Mouse (Mus musculus) E14TG2a.4 (cell line): ENCODE results near the gene AA467197.

Experiments
- H3K27me3 ChIP-seq: 2 replicates; pipeline ENCODE4 v1.6.1; 2014; ENCODE audit warnings: low read length, control low read depth; ENCODE audit not compliant: insufficient read depth
- H3K36me3 ChIP-seq: 2 replicates; pipeline ENCODE4 v1.6.1; 2014; ENCODE audit warnings: low read length, control low read depth; ENCODE audit not compliant: insufficient read depth
- H3K4me1 ChIP-seq: replicated peaks from 2 replicates; pipeline ENCODE4 v1.6.1; 2014; ENCODE audit warnings: low read depth, low read length, control low read depth
- H3K4me3 ChIP-seq: replicated peaks from 2 replicates; pipeline ENCODE4 v1.5.1; 2014; ENCODE audit warnings: mild to moderate bottlenecking, low read length
- H3K9me3 ChIP-seq: 2 replicates; pipeline ENCODE4 v1.6.1; 2014; ENCODE audit warnings: low read length, control low read depth
- CTCF ChIP-seq: conservative IDR thresholded peaks from 2 replicates; pipeline ENCODE4 v1.5.1; 2014; ENCODE audit warnings: low read length
- NANOG ChIP-seq: IDR thresholded peaks from 2 replicates; pipeline ENCODE4 v1.6.1; 2014; ENCODE audit warnings: borderline replicate concordance, low read length, mixed read lengths
- POU5F1 ChIP-seq: IDR thresholded peaks from 2 replicates; pipeline ENCODE4 v1.6.1; 2014; ENCODE audit warnings: low read length, borderline replicate concordance

AA467197 gene

DNA sequence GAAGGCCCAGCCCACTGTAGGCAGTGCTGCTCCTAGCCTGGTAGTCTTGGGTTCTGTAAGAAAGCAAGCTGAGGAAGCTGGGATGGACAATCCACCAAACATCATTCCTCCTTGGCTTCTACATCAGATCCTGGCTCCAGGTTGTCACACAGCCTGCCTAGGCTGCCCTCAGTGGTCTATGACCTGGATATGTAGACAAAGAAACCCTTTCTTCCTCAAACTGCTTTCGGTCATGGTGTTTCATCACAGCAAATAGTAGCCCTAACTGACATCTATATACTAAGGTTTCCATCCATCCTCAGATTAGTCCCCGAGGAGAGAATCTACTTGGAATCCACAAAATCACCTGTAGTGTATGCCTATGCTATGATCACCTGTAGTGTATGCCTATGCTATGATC, 38.3 kb downstream of the AA467197 start:
- Histone ChIP-seq H3K9me3 (0 out of 2 replicates have a peak, but pooled peaks cover 3% of the 10 kb centered on the region), H3K4me3 (no peak overlapping the region), H3K36me3 (no peaks in the 10 kb centered on the region), H3K4me1 (no peaks in the 10 kb centered on the region), H3K27me3 (no peaks in the 10 kb centered on the region)
- no peak for TF ChIP-seq NANOG
- TF ChIP-seq CTCF = no peak
- no peak for TF ChIP-seq POU5F1

DNA sequence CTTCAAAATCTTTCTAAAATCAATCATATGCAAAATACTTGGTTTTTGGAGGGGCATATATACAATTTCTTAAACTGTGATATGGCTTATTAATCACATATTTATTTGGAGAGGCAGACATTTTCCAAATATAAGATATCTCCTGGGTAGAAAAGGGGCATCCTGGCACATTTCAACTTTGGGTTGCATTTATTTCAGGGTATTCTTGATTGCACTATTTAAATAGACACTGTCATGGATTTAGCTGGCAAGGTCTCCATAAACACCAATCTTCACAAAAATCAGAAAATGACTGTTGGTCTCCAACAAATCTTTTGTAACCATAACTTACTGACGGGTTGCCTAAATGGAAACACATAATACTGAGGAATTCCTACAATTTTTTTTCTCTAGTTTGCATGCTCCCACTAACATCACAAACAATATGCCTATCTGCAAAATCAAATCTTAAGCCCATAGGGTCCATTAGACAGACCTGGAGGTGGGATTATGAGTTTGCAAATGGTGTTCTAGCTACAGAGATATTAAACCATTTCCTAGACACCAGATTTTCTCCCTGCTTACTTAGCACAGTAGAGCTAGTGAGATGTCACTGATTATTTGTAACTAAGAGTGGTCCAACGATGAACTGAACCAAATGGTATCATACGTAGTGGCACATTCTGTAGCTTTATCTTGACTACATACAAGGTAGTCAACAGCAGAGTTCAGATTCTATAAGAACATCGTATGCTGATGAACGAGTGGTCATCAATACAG, 44.8 kb downstream of the AA467197 start:
- no peaks in the 10 kb centered on the region for H3K4me1 ChIP-seq
- H3K9me3 ChIP-seq = peaks cover 21% of the 10 kb centered on the region
- H3K27me3 ChIP-seq = no peaks in the 10 kb centered on the region
- no peak for TF ChIP-seq NANOG
- H3K36me3 ChIP-seq = no peaks in the 10 kb centered on the region
- H3K4me3 ChIP-seq = no peak overlapping the region

DNA sequence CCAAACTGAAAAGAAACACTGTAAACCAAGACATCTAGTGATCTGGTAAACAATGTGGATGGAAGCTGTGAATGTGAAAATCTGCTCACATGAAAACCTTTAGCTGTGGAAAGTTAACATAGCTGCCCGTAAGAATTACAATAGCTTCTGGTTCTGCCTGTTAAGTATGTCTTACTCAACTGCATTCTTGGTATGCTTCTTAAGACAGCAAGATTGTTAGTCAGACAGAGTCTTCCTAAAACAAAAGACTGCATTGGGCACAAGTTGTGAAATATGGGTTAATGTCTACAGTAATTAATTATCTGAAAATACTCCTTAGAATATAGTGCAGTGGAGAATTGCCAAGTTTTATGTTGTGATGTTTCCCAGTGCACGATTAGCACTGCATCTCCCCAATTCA, 45.7 kb downstream of the AA467197 start:
- no peaks in the 10 kb centered on the region for H3K27me3 ChIP-seq
- no peak overlapping the region for H3K4me3 ChIP-seq
- peaks cover 30% of the 10 kb centered on the region for H3K9me3 ChIP-seq
- H3K36me3 ChIP-seq = no peaks in the 10 kb centered on the region
- H3K4me1 ChIP-seq = no peaks in the 10 kb centered on the region
- no peak for TF ChIP-seq CTCF
- TF ChIP-seq NANOG = no peak
- TF ChIP-seq POU5F1 = no peak

DNA sequence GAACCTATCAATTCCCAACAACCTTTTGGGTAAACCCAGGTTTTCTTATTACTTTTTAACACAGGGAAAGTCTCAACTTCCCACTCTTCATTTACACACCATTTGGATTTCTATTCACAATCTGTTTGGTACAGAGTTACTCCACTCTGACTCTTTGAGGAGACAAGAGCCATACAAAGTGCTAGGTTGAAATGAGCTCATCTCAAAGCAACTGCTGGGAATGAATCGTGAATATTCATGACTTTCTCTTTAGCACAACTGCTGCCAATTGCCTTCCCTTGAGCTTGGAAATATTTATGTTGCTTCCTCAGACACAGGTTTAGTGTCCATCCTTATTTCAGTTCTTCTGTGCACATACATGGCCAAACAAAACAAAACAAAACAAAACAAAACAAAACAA, 46.9 kb downstream of the AA467197 start:
- peaks cover 41% of the 10 kb centered on the region for H3K9me3 ChIP-seq
- H3K36me3 ChIP-seq = no peaks in the 10 kb centered on the region
- no peaks in the 10 kb centered on the region for H3K27me3 ChIP-seq
- TF ChIP-seq CTCF (no peak), POU5F1 (no peak), NANOG (no peak)
- H3K4me3 ChIP-seq = no peak overlapping the region
- no peaks in the 10 kb centered on the region for H3K4me1 ChIP-seq

DNA sequence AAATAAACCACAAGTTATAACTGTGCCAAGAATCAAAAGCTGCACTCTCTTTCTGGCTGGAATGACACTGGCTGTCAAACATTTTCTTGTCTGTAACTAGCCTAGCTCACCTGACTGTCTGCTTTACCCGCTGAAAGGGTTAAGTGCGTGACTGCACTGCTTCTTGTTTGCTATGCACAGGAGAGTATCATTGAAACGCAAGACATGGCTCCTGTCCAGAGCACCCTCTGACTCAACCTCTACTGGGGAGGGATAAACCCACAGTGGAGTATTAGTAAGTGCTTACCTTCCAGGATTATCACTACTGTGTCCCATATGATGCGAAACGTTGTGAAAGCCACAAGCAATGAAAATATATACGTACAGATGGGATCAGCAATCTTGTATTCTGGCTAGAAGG, 49.9 kb downstream of the AA467197 start:
- TF ChIP-seq CTCF (no peak), NANOG (no peak), POU5F1 (no peak)
- no peaks in the 10 kb centered on the region for H3K36me3 ChIP-seq
- no peak overlapping the region for H3K4me3 ChIP-seq
- no peaks in the 10 kb centered on the region for H3K27me3 ChIP-seq
- H3K4me1 ChIP-seq = no peaks in the 10 kb centered on the region
- peaks cover 66% of the 10 kb centered on the region for H3K9me3 ChIP-seq
